Mouse (Mus musculus) erythroblast, adult 5-6 weeks (primary cell): ENCODE results near the gene Fxr2. TPM values are rescaled to one million over a fixed set of nuclear protein-coding genes. Genes with fewer than 3 reads are reported as not detected.
"Not testable (repeated sequence)": the region's sequence is repeated elsewhere in the genome, so short reads cannot be mapped to it uniquely, and the experiment has no call there.

Experiments
- ATAC-seq: replicated peaks from 2 replicates; pipeline ENCODE4 v1.8.0; 2016; ENCODE audit warnings: moderate number of reproducible peaks, mild to moderate bottlenecking, moderate TSS enrichment, inconsistent platforms; ENCODE audit not compliant: poor library complexity, low FRiP score, severe bottlenecking
- total RNA-seq, 2 experiments: library from RNA; stranded (forward) in 1 of 2; stranded (reverse) in 1 of 2; fragments of 150-400 nt in 1 of 2; fragments of 200-764, 138-1000 nt in 1 of 2; gene quantifications; 2 replicates each; pipeline versions ENCODE4 v1.2.3 to v1.2.4; 2015 to 2017; ENCODE audit warnings: low replicate concordance in 2 of 2

Fxr2 gene
- total RNA-seq, 2 experiments from 2014 or later, result 12.3 to 14.4 TPM

DNA sequence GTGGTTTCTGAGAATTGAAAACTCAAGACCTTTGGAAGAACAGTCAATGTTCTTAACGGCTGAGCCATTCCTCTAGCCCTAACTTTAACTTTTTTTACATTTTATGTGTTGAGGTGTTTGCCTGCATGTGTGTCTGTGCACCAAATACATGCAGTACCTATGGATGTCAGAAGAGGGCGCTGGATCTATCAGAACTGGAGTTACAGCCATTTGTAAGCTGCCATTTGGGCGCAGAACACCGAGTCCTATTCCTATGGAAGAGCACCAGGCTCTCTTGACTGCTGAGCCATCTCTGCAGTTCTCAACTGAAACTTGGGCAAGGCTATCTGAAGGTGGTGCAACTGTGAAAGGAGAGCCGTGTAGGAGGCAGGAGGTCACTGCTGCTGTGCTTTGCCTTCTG is 65.8 kb downstream of the Fxr2 start:
- peak; percentile 41; the same call in 1 of the 2 replicates for ATAC-seq

GRCm38 (mm10) chr11:69699595-69699994 is 66.8 kb downstream of the Fxr2 start:
- ATAC-seq, result no peak

GRCm38 (mm10) chr11:69702886-69703285 is 70.1 kb downstream of the Fxr2 start:
- not testable (repeated sequence) for ATAC-seq

Other genes with a start within 250 kb of the Fxr2 start
Only the 30 nearest of the 34 such genes appear.
- gene Tmem88, start 234.8 kb upstream of the Fxr2 start, total RNA-seq (2015; ENCODE audit: low replicate concordance), result not detected in 2 replicates
- not detected in 2 replicates for gene Tmem88, start 234.8 kb upstream of the Fxr2 start, total RNA-seq (2017; ENCODE audit: low replicate concordance)
- gene Kdm6b, start 219.3 kb upstream of the Fxr2 start, total RNA-seq (2015; ENCODE audit: low replicate concordance), result 5.8 and 8.2 TPM in 2 replicates
- 0.84 and 1.5 TPM in 2 replicates for gene Kdm6b, start 219.3 kb upstream of the Fxr2 start, total RNA-seq (2017; ENCODE audit: low replicate concordance)
- gene Dnah2, start 83.9 kb upstream of the Fxr2 start, total RNA-seq (2015; ENCODE audit: low replicate concordance), result not detected in 2 replicates
- not detected in 2 replicates for gene Dnah2, start 83.9 kb upstream of the Fxr2 start, total RNA-seq (2017; ENCODE audit: low replicate concordance)
- gene Efnb3, start 72.8 kb upstream of the Fxr2 start, total RNA-seq (2015; ENCODE audit: low replicate concordance), result 1.2 TPM in 1 of 2 replicates, not detected in the other
- 1.3 and 2.2 TPM in 2 replicates for gene Efnb3, start 72.8 kb upstream of the Fxr2 start, total RNA-seq (2017; ENCODE audit: low replicate concordance)
- gene Wrap53, start 52.7 kb upstream of the Fxr2 start, total RNA-seq (2015; ENCODE audit: low replicate concordance), result 18.4 and 21.3 TPM in 2 replicates
- 7.7 and 8.9 TPM in 2 replicates for gene Wrap53, start 52.7 kb upstream of the Fxr2 start, total RNA-seq (2017; ENCODE audit: low replicate concordance)
- gene Trp53, start 52.6 kb upstream of the Fxr2 start, total RNA-seq (2015; ENCODE audit: low replicate concordance), result 44.6 and 56.8 TPM in 2 replicates
- 25.1 and 28.0 TPM in 2 replicates for gene Trp53, start 52.6 kb upstream of the Fxr2 start, total RNA-seq (2017; ENCODE audit: low replicate concordance)
- gene Atp1b2, start 27.0 kb upstream of the Fxr2 start, total RNA-seq (2015; ENCODE audit: low replicate concordance), result 10.6 and 24.0 TPM in 2 replicates
- gene Atp1b2, start 27.0 kb upstream of the Fxr2 start, total RNA-seq (2017; ENCODE audit: low replicate concordance), result 1.2 and 4.0 TPM in 2 replicates
- gene Shbg, start 15.1 kb upstream of the Fxr2 start, total RNA-seq (2015; ENCODE audit: low replicate concordance), result not detected in 2 replicates
- 0.51 TPM in 1 of 2 replicates, not detected in the other for gene Shbg, start 15.1 kb upstream of the Fxr2 start, total RNA-seq (2017; ENCODE audit: low replicate concordance)
- not detected in 2 replicates for gene Sat2, start 11.0 kb upstream of the Fxr2 start, total RNA-seq (2015; ENCODE audit: low replicate concordance)
- 0.70 TPM in 1 of 2 replicates, not detected in the other for gene Sat2, start 11.0 kb upstream of the Fxr2 start, total RNA-seq (2017; ENCODE audit: low replicate concordance)
- not detected in 2 replicates for gene Sox15, start 22.3 kb downstream of the Fxr2 start, total RNA-seq (2015; ENCODE audit: low replicate concordance)
- gene Sox15, start 22.3 kb downstream of the Fxr2 start, total RNA-seq (2017; ENCODE audit: low replicate concordance), result not detected in 2 replicates
- gene Mpdu1, start 29.7 kb downstream of the Fxr2 start, total RNA-seq (2015; ENCODE audit: low replicate concordance), result 2.9 and 15.6 TPM in 2 replicates
- gene Mpdu1, start 29.7 kb downstream of the Fxr2 start, total RNA-seq (2017; ENCODE audit: low replicate concordance), result 6.4 and 19.6 TPM in 2 replicates
- gene Cd68, start 33.2 kb downstream of the Fxr2 start, total RNA-seq (2015; ENCODE audit: low replicate concordance), result 42.6 and 48.8 TPM in 2 replicates
- gene Cd68, start 33.2 kb downstream of the Fxr2 start, total RNA-seq (2017; ENCODE audit: low replicate concordance), result 20.9 and 44.4 TPM in 2 replicates
- gene Eif4a1, start 39.4 kb downstream of the Fxr2 start, total RNA-seq (2015; ENCODE audit: low replicate concordance), result 177 and 204 TPM in 2 replicates
- gene Eif4a1, start 39.4 kb downstream of the Fxr2 start, total RNA-seq (2017; ENCODE audit: low replicate concordance), result 163 and 169 TPM in 2 replicates
- 46.4 and 52.3 TPM in 2 replicates for gene Senp3, start 49.1 kb downstream of the Fxr2 start, total RNA-seq (2015; ENCODE audit: low replicate concordance)
- gene Senp3, start 49.1 kb downstream of the Fxr2 start, total RNA-seq (2017; ENCODE audit: low replicate concordance), result 10.3 and 18.2 TPM in 2 replicates
- gene Tnfsf13, start 52.8 kb downstream of the Fxr2 start, total RNA-seq (2015; ENCODE audit: low replicate concordance), result 9.2 and 17.9 TPM in 2 replicates
- gene Tnfsf13, start 52.8 kb downstream of the Fxr2 start, total RNA-seq (2017; ENCODE audit: low replicate concordance), result 0.28 and 7.8 TPM in 2 replicates
- gene Tnfsf12, start 62.9 kb downstream of the Fxr2 start, total RNA-seq (2015; ENCODE audit: low replicate concordance), result 1.3 TPM in 1 of 2 replicates, not detected in the other
- gene Tnfsf12, start 62.9 kb downstream of the Fxr2 start, total RNA-seq (2017; ENCODE audit: low replicate concordance), result 0.17 and 1.1 TPM in 2 replicates
- 0.38 and 4.8 TPM in 2 replicates for gene Tnfsfm13, start 63.1 kb downstream of the Fxr2 start, total RNA-seq (2015; ENCODE audit: low replicate concordance)
- gene Tnfsfm13, start 63.1 kb downstream of the Fxr2 start, total RNA-seq (2017; ENCODE audit: low replicate concordance), result 2.8 and 5.2 TPM in 2 replicates
- gene Polr2a, start 125.6 kb downstream of the Fxr2 start, total RNA-seq (2015; ENCODE audit: low replicate concordance), result 56.5 and 58.3 TPM in 2 replicates
- 69.5 and 76.9 TPM in 2 replicates for gene Polr2a, start 125.6 kb downstream of the Fxr2 start, total RNA-seq (2017; ENCODE audit: low replicate concordance)
- not detected in 2 replicates for gene Slc35g3, start 129.0 kb downstream of the Fxr2 start, total RNA-seq (2015; ENCODE audit: low replicate concordance)
- not detected in 2 replicates for gene Slc35g3, start 129.0 kb downstream of the Fxr2 start, total RNA-seq (2017; ENCODE audit: low replicate concordance)
- gene Zbtb4, start 132.9 kb downstream of the Fxr2 start, total RNA-seq (2015; ENCODE audit: low replicate concordance), result 1.7 and 1.9 TPM in 2 replicates
- gene Zbtb4, start 132.9 kb downstream of the Fxr2 start, total RNA-seq (2017; ENCODE audit: low replicate concordance), result 0.94 and 2.4 TPM in 2 replicates
- 4.0 TPM in 1 of 2 replicates, not detected in the other for gene Chrnb1, start 163.0 kb downstream of the Fxr2 start, total RNA-seq (2015; ENCODE audit: low replicate concordance)
- 0.26 TPM in 1 of 2 replicates, not detected in the other for gene Chrnb1, start 163.0 kb downstream of the Fxr2 start, total RNA-seq (2017; ENCODE audit: low replicate concordance)
- not detected in 2 replicates for gene Fgf11, start 168.9 kb downstream of the Fxr2 start, total RNA-seq (2015; ENCODE audit: low replicate concordance)
- not detected in 2 replicates for gene Fgf11, start 168.9 kb downstream of the Fxr2 start, total RNA-seq (2017; ENCODE audit: low replicate concordance)
- not detected in 2 replicates for gene Tmem102, start 172.6 kb downstream of the Fxr2 start, total RNA-seq (2015; ENCODE audit: low replicate concordance)
- gene Tmem102, start 172.6 kb downstream of the Fxr2 start, total RNA-seq (2017; ENCODE audit: low replicate concordance), result not detected in 2 replicates
- 0.42 TPM in 1 of 2 replicates, not detected in the other for gene Gm39566, start 182.3 kb downstream of the Fxr2 start, total RNA-seq (2015; ENCODE audit: low replicate concordance)
- 0.14 TPM in 1 of 2 replicates, not detected in the other for gene Gm39566, start 182.3 kb downstream of the Fxr2 start, total RNA-seq (2017; ENCODE audit: low replicate concordance)
- not detected in 2 replicates for gene Spem2, start 185.5 kb downstream of the Fxr2 start, total RNA-seq (2015; ENCODE audit: low replicate concordance)
- not detected in 2 replicates for gene Spem2, start 185.5 kb downstream of the Fxr2 start, total RNA-seq (2017; ENCODE audit: low replicate concordance)
- gene Spem1, start 189.2 kb downstream of the Fxr2 start, total RNA-seq (2015; ENCODE audit: low replicate concordance), result not detected in 2 replicates
- gene Spem1, start 189.2 kb downstream of the Fxr2 start, total RNA-seq (2017; ENCODE audit: low replicate concordance), result not detected in 2 replicates
- gene Nlgn2, start 204.8 kb downstream of the Fxr2 start, total RNA-seq (2015; ENCODE audit: low replicate concordance), result 0.19 and 0.42 TPM in 2 replicates
- 0.28 and 1.1 TPM in 2 replicates for gene Nlgn2, start 204.8 kb downstream of the Fxr2 start, total RNA-seq (2017; ENCODE audit: low replicate concordance)
- gene Tmem256, start 205.5 kb downstream of the Fxr2 start, total RNA-seq (2015; ENCODE audit: low replicate concordance), result 142 and 218 TPM in 2 replicates
- 57.1 and 181 TPM in 2 replicates for gene Tmem256, start 205.5 kb downstream of the Fxr2 start, total RNA-seq (2017; ENCODE audit: low replicate concordance)
- gene Plscr3, start 213.4 kb downstream of the Fxr2 start, total RNA-seq (2015; ENCODE audit: low replicate concordance), result 12.5 and 17.6 TPM in 2 replicates
- 5.9 and 11.4 TPM in 2 replicates for gene Plscr3, start 213.4 kb downstream of the Fxr2 start, total RNA-seq (2017; ENCODE audit: low replicate concordance)
- 15.5 and 19.6 TPM in 2 replicates for gene Tnk1, start 225.7 kb downstream of the Fxr2 start, total RNA-seq (2015; ENCODE audit: low replicate concordance)
- 8.3 and 13.8 TPM in 2 replicates for gene Tnk1, start 225.7 kb downstream of the Fxr2 start, total RNA-seq (2017; ENCODE audit: low replicate concordance)